Mouse (Mus musculus) kidney, embryonic 16.5 days (tissue): ENCODE data around the gene Sox9. TPM values are rescaled to one million over a fixed set of nuclear protein-coding genes. Genes with fewer than 3 reads are reported as not detected.

Experiments
- ATAC-seq: fragments of 200-750 bp; cut with Nextera tagmentation; 2 replicates; pipeline ENCODE4 v1.8.0; 2017; ENCODE audit warnings: moderate TSS enrichment; ENCODE audit not compliant: low FRiP score, low TSS enrichment
- H3K27ac ChIP-seq: fragments of 300-500 bp; sonication (generic); 2 replicates; pipeline ENCODE4 v1.5.1; 2014; ENCODE audit warnings: low read length
- H3K27me3 ChIP-seq: fragments of 300-500 bp; sonication (generic); 2 replicates; pipeline ENCODE4 v1.6.1; 2014; ENCODE audit warnings: low read length, control low read depth, mixed read lengths; ENCODE audit not compliant: insufficient read depth
- H3K36me3 ChIP-seq: fragments of 300-500 bp; sonication (generic); 2 replicates; pipeline ENCODE4 v1.6.1; 2014; ENCODE audit warnings: low read length, control low read depth, mixed read lengths; ENCODE audit not compliant: insufficient read depth
- H3K4me1 ChIP-seq: fragments of 300-500 bp; sonication (generic); 2 replicates; pipeline ENCODE4 v1.6.1; 2014; ENCODE audit warnings: low read length, control low read depth, mixed read lengths; ENCODE audit not compliant: insufficient read depth
- H3K4me2 ChIP-seq: fragments of 300-500 bp; sonication (generic); replicated peaks from 2 replicates; pipeline ENCODE4 v1.6.1; 2014; ENCODE audit warnings: low read depth, low read length
- H3K4me3 ChIP-seq: fragments of 300-500 bp; sonication (generic); 2 replicates; pipeline ENCODE4 v1.5.1; 2014; ENCODE audit warnings: mild to moderate bottlenecking, low read length
- H3K9ac ChIP-seq: fragments of 300-500 bp; sonication (generic); replicated peaks from 2 replicates; pipeline ENCODE4 v1.6.1; 2014; ENCODE audit warnings: low read length
- H3K9me3 ChIP-seq: fragments of 300-500 bp; sonication (generic); 2 replicates; pipeline ENCODE4 v1.6.1; 2016; ENCODE audit warnings: low read length, control low read depth
- WGBS: fragments of 180-500 bp; shearing (Covaris S2); extraction: QIAGEN DNeasy Blood & Tissue Kit; methylation state at CpG from one replicate; pipeline ENCODE4 v1.1.7; 2014; 5-methylcytosine and 5-hydroxymethylcytosine counted together
- polyA plus RNA-seq: library from polyadenylated mRNA; unstranded; fragments of >200 nt; fragmentation: Nextera tagmentation; extraction: Ambion mirVana; gene quantifications from 2 replicates; pipeline ENCODE4 v1.2.1, GENCODE M21; 2015

The Sox9 gene
- polyA plus RNA-seq, 1 experiment from 2014 or later, result 28.0 TPM

DNA sequence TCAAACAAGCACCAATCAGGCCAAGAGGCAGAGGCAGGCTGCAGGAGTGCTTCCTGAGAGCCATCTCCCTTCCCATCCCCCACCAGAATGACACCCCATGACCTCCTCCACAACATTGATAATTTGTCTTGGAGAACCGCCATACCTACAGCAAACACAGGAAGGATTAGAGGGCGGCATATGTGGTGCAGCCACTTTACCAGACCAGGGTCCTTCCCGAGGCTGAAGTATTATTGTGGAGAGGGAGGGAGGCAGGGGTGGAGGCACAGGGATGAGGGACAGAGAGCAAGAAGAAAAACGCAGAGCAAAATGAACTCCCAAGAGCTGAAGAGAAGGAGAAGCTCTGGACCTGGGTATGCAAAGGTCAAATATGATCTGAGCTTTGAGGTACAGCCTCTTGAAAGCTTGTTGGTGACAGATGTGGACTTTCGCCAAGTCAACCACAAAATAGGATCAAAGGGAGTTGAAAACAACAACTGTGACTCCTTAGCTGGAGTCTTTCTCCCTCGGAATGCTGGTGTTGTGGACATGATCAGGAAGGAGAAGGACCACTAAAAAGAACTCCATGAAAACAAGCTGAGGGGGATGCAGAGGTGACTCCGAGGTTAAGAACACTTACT lies 36.7 kb downstream of the Sox9 start:
- ATAC-seq, result no peak
- Histone ChIP-seq H3K9me3 (no peaks in the 10 kb centered on the region), H3K4me3 (no peak overlapping the region), H3K4me2 (no peak overlapping the region), H3K9ac (no peak overlapping the region), H3K36me3 (no peaks in the 10 kb centered on the region), H3K27ac (no peak overlapping the region), H3K27me3 (no peaks in the 10 kb centered on the region), H3K4me1 (no peaks in the 10 kb centered on the region; the same call in 1 of the 2 replicates)
- WGBS, result 48% methylated on average over 7 of the region's 7 CpGs

DNA sequence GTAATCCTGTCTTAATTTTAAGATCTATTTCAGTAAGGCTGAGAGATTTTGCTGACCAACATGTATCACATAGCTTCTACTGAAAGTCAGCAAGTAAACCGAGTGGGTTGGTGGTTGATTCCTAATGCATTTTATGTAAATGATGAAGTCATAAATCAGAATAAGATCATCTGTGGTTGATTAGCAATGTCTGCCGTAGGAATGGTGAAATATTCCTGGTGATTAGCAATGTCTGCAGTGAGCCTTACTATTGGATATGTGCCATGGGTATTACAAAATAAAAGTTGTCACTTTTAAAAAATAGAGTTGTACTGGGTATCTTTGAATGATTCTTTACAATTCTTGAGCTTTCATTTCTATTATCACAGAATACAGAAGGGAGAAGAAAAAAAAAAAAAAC lies 39.5 kb downstream of the Sox9 start:
- no peak for ATAC-seq
- H3K4me3 ChIP-seq, result no peak overlapping the region
- no peaks in the 10 kb centered on the region; the same call in 1 of the 2 replicates for H3K4me1 ChIP-seq
- H3K9me3 ChIP-seq, result no peaks in the 10 kb centered on the region
- H3K27me3 ChIP-seq, result no peaks in the 10 kb centered on the region
- WGBS, result 67% methylated on average over 2 of the region's 2 CpGs
- no peaks in the 10 kb centered on the region for H3K36me3 ChIP-seq
- no peak overlapping the region for H3K27ac ChIP-seq
- no peak overlapping the region for H3K4me2 ChIP-seq
- H3K9ac ChIP-seq, result no peak overlapping the region

DNA sequence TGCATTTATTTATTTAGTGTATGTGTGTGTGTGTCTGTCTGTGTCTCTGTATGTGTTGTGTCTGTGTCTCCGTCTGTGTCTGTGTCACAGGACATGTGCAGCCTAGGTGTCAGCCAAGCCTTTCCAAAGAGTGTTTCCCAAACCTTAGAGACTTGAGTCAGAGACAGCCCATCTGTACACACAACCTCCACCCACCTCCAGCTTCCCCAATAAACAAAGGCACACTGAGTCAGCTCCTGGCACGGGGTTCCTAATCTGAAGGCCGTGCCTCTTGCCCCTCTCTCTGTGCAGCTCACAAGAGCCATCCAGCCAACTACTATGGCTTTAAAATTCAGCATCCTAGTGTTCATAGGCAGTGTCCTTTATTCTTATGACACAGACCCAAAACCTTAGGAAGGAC lies 42.1 kb downstream of the Sox9 start:
- Histone ChIP-seq H3K4me1 (0 out of 2 replicates have a peak, but pooled peaks cover 8% of the 10 kb centered on the region), H3K9ac (no peak overlapping the region), H3K4me2 (no peak overlapping the region), H3K27me3 (no peaks in the 10 kb centered on the region), H3K9me3 (no peaks in the 10 kb centered on the region), H3K4me3 (no peak overlapping the region), H3K27ac (no peak overlapping the region), H3K36me3 (no peaks in the 10 kb centered on the region)
- 81% methylated on average over 3 of the region's 3 CpGs for WGBS
- ATAC-seq, result no peak

DNA sequence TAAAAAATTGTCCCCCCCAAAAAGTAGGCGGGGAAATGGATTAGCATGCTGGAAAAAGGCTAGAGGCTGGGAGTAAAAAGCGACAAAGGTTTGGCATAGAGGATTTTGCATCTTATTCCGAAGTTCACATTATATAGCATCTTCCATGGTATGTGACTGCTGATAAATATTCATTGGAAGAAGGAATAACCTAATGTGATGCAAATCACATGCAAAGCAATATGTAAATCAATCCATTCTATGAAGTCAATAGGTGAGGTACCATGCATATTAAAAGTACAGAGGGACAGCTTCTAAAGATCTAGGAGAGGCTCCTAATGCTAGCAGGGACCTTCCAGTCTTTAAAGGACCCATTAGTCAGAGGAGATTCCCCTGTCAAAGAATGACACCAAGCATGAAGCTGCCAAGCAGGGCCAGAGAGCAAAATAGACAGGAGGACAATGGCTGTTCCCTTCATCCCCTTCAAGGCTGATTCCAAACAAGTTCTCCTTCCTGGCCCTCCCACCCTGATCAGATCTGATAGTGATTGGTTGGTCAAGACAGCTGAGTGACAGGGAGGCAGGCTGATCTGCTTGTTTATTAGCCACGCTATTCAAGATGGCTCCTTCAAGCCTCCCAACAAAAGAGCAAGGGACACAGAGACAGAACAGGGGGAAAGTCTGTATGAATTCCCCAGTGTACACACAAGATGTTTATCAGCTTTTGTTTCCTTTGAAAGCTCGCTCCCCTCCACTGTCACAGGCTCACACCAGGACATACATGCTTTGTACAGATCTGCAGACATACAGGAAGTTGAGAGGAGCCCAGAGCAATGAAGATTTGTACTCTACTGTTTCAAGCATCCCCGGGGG lies 44.4 kb downstream of the Sox9 start:
- 62% methylated on average over 6 of the region's 6 CpGs for WGBS
- H3K27me3 ChIP-seq, result no peaks in the 10 kb centered on the region
- no peak overlapping the region for H3K4me3 ChIP-seq
- 0 out of 2 replicates have a peak, but pooled peaks have one; percentile 23 for ATAC-seq
- no peak overlapping the region for H3K4me2 ChIP-seq
- H3K36me3 ChIP-seq, result no peaks in the 10 kb centered on the region
- 0 out of 2 replicates have a peak, but pooled peaks cover 8% of the 10 kb centered on the region for H3K4me1 ChIP-seq
- H3K27ac ChIP-seq, result no peak overlapping the region
- H3K9ac ChIP-seq, result no peak overlapping the region
- no peaks in the 10 kb centered on the region for H3K9me3 ChIP-seq

DNA sequence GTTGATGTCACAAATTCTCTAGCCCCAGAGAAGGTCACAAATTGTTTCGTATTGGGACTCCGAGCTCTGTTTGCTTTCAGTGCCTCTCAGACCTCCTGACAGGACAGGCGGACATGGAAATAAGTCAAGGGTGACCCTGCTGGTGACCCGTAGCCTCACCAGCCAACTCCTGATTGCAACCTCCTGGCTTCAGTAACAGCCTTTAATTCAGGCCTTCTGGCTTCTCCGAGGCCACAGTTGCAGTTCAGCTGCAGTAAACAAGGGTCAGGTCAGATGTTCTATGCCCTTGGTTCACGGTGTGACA lies 45.0 kb downstream of the Sox9 start:
- no peaks in the 10 kb centered on the region for H3K27me3 ChIP-seq
- no peaks in the 10 kb centered on the region for H3K36me3 ChIP-seq
- ATAC-seq, result peak; percentile 42; the same call in 1 of the 2 replicates
- no peak overlapping the region for H3K4me3 ChIP-seq
- no peak overlapping the region for H3K27ac ChIP-seq
- H3K9me3 ChIP-seq, result no peaks in the 10 kb centered on the region
- 0 out of 2 replicates have a peak, but pooled peaks cover 8% of the 10 kb centered on the region for H3K4me1 ChIP-seq
- 23% methylated on average over 6 of the region's 6 CpGs for WGBS
- H3K4me2 ChIP-seq, result no peak overlapping the region
- H3K9ac ChIP-seq, result no peak overlapping the region

DNA sequence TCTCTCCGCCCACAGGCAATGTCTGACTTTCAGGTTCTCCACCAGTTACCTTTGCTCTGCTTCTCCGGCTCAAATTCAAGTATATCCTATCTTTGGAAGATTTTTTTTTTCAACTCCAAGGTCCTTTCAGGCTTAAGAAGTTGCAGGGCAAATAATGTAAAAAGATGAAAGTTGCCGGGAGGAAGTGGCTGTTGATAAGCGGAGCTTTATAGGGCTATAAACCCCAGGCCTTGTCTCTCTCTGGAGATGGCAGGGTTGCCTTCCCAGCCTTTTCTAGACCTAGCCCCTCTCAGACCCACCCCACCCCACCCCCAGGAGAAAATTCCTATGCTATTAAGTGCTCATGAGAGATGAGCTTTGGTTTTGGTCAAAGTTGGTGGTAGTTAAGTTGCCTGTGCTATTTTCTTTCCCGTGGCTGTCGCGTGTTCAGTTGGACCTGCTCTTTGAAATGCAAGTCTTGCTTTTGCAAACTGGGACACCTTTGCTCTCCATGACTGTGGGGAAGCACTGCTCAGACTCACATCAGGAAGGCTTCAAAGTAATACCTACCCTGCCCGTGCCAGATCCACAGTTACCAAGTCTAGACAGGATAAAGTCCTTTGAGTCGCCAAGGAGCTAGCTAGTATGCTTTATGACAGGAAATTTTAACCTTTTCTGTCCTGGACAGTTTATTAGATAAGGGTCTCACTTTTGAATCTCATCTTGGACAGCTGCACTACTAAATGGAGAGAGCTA lies 46.7 kb downstream of the Sox9 start:
- Histone ChIP-seq H3K9ac (no peak overlapping the region), H3K4me3 (no peak overlapping the region), H3K4me1 (0 out of 2 replicates have a peak, but pooled peaks cover 8% of the 10 kb centered on the region), H3K36me3 (no peaks in the 10 kb centered on the region), H3K9me3 (no peaks in the 10 kb centered on the region), H3K27ac (no peak overlapping the region), H3K4me2 (no peak overlapping the region), H3K27me3 (no peaks in the 10 kb centered on the region)
- no peak for ATAC-seq
- WGBS, result 65% methylated on average over 9 of the region's 9 CpGs

DNA sequence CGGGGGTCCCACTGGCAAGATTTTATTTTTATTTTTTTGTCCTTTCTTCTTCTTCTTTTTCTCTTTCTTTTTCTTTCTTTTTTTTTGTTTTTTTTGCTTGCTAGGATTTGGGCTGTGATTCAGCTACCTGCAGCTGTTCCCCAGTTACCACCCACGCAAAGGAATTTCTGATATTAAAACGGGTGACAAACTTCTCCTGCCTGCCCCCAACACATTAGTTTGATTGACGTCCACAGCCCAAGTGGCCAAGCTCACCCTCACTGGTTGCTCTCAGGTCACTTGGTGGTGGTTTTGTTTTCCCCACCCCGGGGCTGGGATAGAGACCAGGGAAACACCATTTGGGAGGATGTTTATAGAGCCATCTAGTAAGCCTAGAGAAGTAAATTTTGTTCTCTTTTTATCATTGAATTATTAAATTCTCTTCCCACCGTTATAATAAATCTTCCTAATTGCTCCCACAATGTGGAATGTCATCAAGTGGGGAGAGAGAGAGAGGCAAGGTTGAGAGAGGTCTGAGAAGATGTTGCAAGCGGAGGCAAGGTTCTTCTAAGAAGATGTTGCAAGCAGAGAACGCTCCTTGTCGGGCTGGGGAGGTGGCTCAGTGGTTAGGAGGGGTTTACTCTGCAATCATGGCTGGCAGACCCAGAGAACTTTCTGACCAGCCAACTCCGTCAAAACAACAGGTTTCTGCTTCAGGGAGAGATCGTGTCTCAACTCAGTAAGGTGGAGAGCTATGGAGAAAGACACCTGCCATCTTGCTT lies 52.4 kb downstream of the Sox9 start:
- no peaks in the 10 kb centered on the region for H3K27me3 ChIP-seq
- no peak overlapping the region for H3K27ac ChIP-seq

DNA sequence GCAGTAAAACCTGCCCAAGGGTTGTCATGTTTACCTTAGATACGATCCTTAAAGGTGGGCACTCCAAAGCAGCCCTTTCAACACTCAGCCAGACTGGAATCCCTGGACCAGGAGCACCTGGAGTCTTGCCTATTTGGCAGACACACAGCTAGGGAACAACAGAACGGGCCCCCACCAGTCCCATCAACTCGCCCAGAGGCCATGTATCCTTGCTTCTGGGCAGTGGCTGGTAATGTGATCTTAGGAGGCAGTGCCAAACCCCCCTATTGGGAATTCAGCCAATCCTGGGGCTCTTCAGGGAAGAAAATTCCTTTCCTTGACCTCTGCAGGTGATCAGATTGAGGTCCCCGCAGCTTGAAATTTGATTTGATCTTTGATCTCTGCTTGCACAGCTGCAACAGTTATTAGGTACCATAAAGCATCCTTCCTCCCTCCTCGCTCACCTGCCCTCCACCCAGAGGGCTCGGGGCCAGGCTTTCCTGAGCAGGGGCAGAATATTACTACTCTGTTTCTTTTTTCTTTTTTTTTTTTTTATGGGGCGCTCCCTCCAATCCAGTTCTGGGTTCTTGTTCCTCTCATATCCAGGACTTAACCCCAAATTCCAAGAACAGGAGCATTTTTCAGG lies 53.6 kb downstream of the Sox9 start:
- Histone ChIP-seq H3K4me2 (no peak overlapping the region), H3K4me3 (no peak overlapping the region), H3K4me1 (peaks cover 14% of the 10 kb centered on the region), H3K27me3 (no peaks in the 10 kb centered on the region), H3K27ac (no peak overlapping the region), H3K36me3 (no peaks in the 10 kb centered on the region), H3K9me3 (no peaks in the 10 kb centered on the region), H3K9ac (no peak overlapping the region)
- WGBS, result 24% methylated on average over 7 of the region's 7 CpGs
- ATAC-seq, result no peak

More for the DNA sequence above, 52.4 kb downstream of the Sox9 start:
- Histone ChIP-seq H3K4me3 (no peak overlapping the region), H3K9me3 (no peaks in the 10 kb centered on the region), H3K36me3 (no peaks in the 10 kb centered on the region), H3K4me2 (no peak overlapping the region), H3K9ac (no peak overlapping the region), H3K4me1 (peaks cover 14% of the 10 kb centered on the region)
- no peak for ATAC-seq
- 29% methylated on average over 11 of the region's 11 CpGs for WGBS
